Mouse (Mus musculus) kidney, embryonic 16.5 days (tissue): Measurements from ENCODE around the gene Atp1b1. TPM values are rescaled to one million over a fixed set of nuclear protein-coding genes. Genes with fewer than 3 reads are reported as not detected.

Source experiments
- ATAC-seq: fragments of 200-750 bp; cut with Nextera tagmentation; 2 replicates; pipeline ENCODE4 v1.8.0; 2017; ENCODE audit warnings: moderate TSS enrichment; ENCODE audit not compliant: low FRiP score, low TSS enrichment
- H3K27ac ChIP-seq: fragments of 300-500 bp; sonication (generic); 2 replicates; pipeline ENCODE4 v1.5.1; 2014; ENCODE audit warnings: low read length
- H3K27me3 ChIP-seq: fragments of 300-500 bp; sonication (generic); 2 replicates; pipeline ENCODE4 v1.6.1; 2014; ENCODE audit warnings: low read length, control low read depth, mixed read lengths; ENCODE audit not compliant: insufficient read depth
- H3K36me3 ChIP-seq: fragments of 300-500 bp; sonication (generic); 2 replicates; pipeline ENCODE4 v1.6.1; 2014; ENCODE audit warnings: low read length, control low read depth, mixed read lengths; ENCODE audit not compliant: insufficient read depth
- H3K4me1 ChIP-seq: fragments of 300-500 bp; sonication (generic); 2 replicates; pipeline ENCODE4 v1.6.1; 2014; ENCODE audit warnings: low read length, control low read depth, mixed read lengths; ENCODE audit not compliant: insufficient read depth
- H3K4me2 ChIP-seq: fragments of 300-500 bp; sonication (generic); replicated peaks from 2 replicates; pipeline ENCODE4 v1.6.1; 2014; ENCODE audit warnings: low read depth, low read length
- H3K4me3 ChIP-seq: fragments of 300-500 bp; sonication (generic); 2 replicates; pipeline ENCODE4 v1.5.1; 2014; ENCODE audit warnings: mild to moderate bottlenecking, low read length
- H3K9ac ChIP-seq: fragments of 300-500 bp; sonication (generic); replicated peaks from 2 replicates; pipeline ENCODE4 v1.6.1; 2014; ENCODE audit warnings: low read length
- H3K9me3 ChIP-seq: fragments of 300-500 bp; sonication (generic); 2 replicates; pipeline ENCODE4 v1.6.1; 2016; ENCODE audit warnings: low read length, control low read depth
- WGBS: fragments of 180-500 bp; shearing (Covaris S2); extraction: QIAGEN DNeasy Blood & Tissue Kit; methylation state at CpG from one replicate; pipeline ENCODE4 v1.1.7; 2014; 5-methylcytosine and 5-hydroxymethylcytosine counted together
- polyA plus RNA-seq: library from polyadenylated mRNA; unstranded; fragments of >200 nt; fragmentation: Nextera tagmentation; extraction: Ambion mirVana; gene quantifications from 2 replicates; pipeline ENCODE4 v1.2.1, GENCODE M21; 2015

Gene Atp1b1
- polyA plus RNA-seq, 1 experiment from 2014 or later: 240 TPM

DNA sequence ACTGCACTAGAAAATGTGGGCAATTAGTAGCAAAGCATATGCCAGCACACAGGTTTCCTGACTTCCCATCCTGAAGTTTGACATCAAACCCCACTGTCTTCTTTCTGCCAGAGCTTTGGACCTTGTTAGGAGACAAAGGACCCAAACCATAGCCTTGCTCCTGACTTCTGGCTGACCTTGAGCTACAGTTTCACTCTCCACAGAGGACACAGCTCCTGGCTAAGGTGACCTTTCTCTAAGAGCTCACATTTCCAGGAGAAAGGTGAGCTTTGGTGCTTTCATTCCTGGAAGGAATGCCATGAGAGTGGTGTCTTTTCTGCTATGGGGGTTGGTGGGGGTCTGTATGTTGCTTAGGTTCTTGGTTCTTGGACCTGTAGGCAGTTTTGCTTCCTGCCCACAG, 25.6 kb upstream of the Atp1b1 start:
- H3K4me3 ChIP-seq: no peak overlapping the region
- no peak overlapping the region for H3K27ac ChIP-seq
- no peak for ATAC-seq
- no peaks in the 10 kb centered on the region for H3K36me3 ChIP-seq
- no peak overlapping the region for H3K9ac ChIP-seq
- H3K4me2 ChIP-seq: no peak overlapping the region
- H3K4me1 ChIP-seq: no peaks in the 10 kb centered on the region
- no peaks in the 10 kb centered on the region for H3K27me3 ChIP-seq
- H3K9me3 ChIP-seq: no peaks in the 10 kb centered on the region

DNA sequence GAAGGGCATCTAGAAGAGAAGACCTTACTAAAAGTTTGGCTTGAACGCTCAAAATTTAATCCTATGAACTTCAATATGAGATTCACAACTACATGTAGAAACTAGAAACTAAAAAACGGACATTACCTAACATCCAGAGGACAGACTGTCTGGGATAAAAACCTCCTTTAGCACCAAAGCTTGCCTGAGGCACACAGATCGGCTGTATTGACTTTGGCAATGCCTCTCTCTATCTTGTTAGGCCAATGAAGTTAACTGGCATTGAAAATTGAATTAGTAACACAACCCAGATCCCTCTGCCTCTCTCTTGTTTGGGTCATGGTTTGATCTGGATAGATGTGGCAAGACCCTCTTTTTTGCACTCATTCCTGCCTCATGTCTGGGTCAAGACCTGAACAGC, 24.7 kb upstream of the Atp1b1 start:
- Histone ChIP-seq H3K9me3 (no peaks in the 10 kb centered on the region), H3K36me3 (no peaks in the 10 kb centered on the region), H3K4me2 (no peak overlapping the region), H3K27ac (no peak overlapping the region), H3K4me1 (no peaks in the 10 kb centered on the region), H3K27me3 (no peaks in the 10 kb centered on the region), H3K4me3 (no peak overlapping the region), H3K9ac (no peak overlapping the region)
- ATAC-seq: no peak
- WGBS: 91% methylated on average over 3 of the region's 3 CpGs

DNA sequence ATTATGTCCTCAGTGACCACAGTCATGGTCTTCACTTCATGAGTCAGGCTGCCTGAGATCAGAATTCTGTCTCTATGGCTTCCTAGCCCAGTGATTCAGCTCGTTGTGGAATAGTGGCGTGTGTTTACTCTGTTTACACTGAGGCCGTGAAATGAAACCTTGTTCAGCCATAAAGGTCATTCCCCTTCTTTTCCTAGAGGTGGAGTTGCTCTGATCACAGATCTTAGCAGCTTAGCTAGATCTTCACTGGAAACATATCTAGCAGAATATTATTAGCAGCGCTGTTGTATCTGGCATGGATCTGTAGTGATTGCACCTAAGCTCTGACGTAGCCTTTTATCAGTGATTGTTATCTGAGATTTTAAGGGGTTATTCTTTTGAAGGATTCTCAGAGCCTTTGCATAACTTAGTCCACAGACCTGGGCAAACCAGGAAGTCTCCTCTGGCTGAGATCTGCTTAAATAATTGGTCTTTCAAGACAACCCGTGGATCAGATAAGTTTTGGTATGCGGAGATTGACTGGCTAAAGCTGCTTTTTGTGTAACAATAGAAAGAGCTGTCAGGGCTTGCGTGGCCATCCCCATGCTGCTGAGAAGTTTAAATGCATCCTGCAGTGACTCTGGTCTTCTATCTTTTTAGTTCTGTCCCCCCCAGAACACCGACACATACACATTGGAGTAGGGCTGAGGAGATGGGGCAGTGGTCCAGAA, 23.6 kb upstream of the Atp1b1 start:
- Histone ChIP-seq H3K9ac (no peak overlapping the region), H3K4me1 (no peaks in the 10 kb centered on the region), H3K27ac (no peak overlapping the region), H3K36me3 (no peaks in the 10 kb centered on the region), H3K4me2 (no peak overlapping the region), H3K4me3 (no peak overlapping the region), H3K9me3 (no peaks in the 10 kb centered on the region), H3K27me3 (no peaks in the 10 kb centered on the region)
- 56% methylated on average over 9 of the region's 9 CpGs for WGBS
- no peak for ATAC-seq

DNA sequence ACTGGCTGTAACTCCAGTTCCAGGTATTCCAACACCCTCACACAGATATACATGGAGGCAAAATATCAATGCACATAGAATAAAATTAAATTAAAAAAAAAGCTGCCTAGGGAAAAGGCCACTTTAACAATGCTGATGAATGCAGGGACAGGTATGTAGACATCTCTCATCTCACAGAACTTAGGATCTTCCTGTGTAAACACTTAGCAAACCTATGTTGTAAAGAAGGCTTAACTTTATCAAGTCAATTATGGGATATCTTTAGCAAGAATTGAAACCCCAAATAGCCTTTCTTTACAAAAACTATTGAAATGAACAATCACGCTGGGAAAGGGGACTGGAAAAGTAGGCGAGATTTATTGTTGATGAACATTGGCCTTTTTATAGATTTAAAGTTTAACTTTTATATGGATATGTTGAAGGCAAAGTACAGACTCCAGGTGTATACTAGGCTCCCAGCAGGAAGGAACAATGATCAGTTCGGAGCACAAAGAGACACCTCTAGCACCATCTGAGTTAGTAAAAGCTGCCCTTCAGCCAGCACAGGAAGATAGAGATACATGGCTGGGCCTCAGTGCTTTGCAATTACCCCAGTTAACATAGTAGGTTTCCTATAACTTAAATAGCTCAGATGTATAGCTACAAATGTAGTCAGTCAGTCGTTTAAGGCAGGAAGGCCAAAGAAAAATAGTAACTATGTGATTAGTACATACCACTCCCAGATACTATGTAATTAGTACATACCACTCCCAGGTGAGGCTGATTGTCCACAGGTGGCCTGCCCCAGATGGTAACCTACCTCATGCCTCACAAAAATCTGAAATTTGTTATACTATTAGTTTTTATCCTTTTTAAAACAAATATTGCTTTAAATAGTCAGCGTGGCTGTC, 22.8 kb upstream of the Atp1b1 start:
- H3K4me2 ChIP-seq: no peak overlapping the region
- no peak for ATAC-seq
- 86% methylated on average over 5 of the region's 5 CpGs for WGBS
- H3K27me3 ChIP-seq: no peaks in the 10 kb centered on the region
- no peak overlapping the region for H3K4me3 ChIP-seq
- no peaks in the 10 kb centered on the region for H3K9me3 ChIP-seq
- no peak overlapping the region for H3K27ac ChIP-seq
- no peaks in the 10 kb centered on the region for H3K4me1 ChIP-seq
- H3K9ac ChIP-seq: no peak overlapping the region
- H3K36me3 ChIP-seq: no peaks in the 10 kb centered on the region

DNA sequence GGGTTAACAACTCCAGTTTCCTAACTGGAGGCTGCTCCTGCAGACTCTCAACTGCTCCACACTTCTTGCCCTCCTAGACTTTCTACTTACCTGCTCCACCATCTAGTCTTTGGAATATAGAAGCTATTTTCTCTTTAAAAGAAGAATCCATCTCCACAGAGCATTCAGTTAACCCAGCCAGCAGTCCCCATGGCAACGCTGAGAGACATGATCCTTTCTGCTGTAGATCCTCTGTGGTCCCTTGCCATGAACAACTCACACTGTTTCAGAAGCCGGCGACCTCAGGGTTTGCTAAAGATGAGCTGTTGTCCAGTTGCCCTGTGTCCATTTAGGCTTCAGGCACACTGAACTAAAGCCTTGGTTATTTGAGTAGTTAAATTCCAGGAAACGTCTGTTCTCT, 17.7 kb upstream of the Atp1b1 start:
- WGBS: 80% methylated on average over 4 of the region's 4 CpGs
- no peaks in the 10 kb centered on the region for H3K36me3 ChIP-seq
- H3K4me2 ChIP-seq: no peak overlapping the region
- no peak overlapping the region for H3K9ac ChIP-seq
- no peak overlapping the region for H3K27ac ChIP-seq
- no peaks in the 10 kb centered on the region for H3K9me3 ChIP-seq
- H3K4me1 ChIP-seq: no peaks in the 10 kb centered on the region
- no peak overlapping the region for H3K4me3 ChIP-seq
- no peak for ATAC-seq
- H3K27me3 ChIP-seq: no peaks in the 10 kb centered on the region

DNA sequence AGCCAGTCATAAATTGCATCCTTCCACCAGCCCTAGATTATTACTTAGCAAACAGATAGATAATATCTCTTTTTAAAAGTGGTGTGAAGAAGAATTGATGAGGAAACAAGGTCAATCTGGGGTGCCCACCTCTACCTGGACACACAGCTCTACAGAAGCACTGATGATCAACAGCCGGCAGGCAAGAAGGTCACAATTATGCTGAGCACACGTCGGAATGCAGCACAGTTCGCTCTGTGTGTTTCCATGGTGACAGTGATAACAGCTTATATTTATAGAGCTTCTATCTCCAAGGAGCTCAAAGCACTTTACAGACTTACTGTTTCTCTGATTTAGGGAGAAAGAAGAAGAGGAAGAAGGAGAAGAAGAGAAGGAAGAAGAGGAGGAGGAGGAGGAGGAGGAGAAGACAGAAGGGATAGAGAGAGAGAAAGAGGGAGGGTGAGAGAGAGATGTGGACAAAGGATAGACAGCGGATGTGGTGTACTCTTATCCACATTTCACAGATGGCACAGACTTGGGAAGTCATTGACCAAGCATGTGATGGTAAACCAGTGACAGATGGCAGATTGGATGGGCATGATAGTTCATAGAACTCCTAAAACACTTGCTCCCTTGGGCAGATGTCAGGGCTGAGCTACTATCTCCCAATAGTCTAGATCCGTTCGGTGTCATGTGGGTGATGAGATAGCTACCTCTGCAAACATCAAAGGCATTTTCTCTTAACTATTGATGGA, 16.8 kb upstream of the Atp1b1 start:
- no peak overlapping the region for H3K27ac ChIP-seq
- 65% methylated on average over 7 of the region's 7 CpGs for WGBS
- H3K4me2 ChIP-seq: no peak overlapping the region
- H3K9ac ChIP-seq: no peak overlapping the region
- no peaks in the 10 kb centered on the region for H3K36me3 ChIP-seq
- H3K9me3 ChIP-seq: no peaks in the 10 kb centered on the region
- no peak overlapping the region for H3K4me3 ChIP-seq
- no peaks in the 10 kb centered on the region for H3K4me1 ChIP-seq
- H3K27me3 ChIP-seq: no peaks in the 10 kb centered on the region
- no peak for ATAC-seq

DNA sequence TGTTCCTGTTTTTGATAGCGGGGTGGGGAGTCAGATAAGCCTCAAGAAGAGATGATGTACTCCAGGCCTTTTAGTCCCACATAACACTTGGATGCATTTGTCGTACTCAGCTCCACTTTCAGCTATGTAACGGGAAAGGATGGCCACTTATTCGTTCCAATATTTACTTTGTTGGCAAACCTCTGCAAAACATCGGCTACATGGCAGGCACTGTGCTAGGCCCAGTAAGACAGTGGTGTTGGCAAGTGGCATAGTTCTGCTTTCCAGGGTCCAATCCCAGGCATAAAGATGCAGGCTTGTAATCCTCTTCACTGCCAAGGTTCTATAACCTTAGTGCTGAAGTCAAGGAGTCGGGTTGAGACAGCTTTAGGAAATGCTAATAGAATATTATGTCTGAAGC, 16.2 kb upstream of the Atp1b1 start:
- H3K9me3 ChIP-seq: no peaks in the 10 kb centered on the region
- H3K27me3 ChIP-seq: no peaks in the 10 kb centered on the region
- H3K36me3 ChIP-seq: no peaks in the 10 kb centered on the region
- H3K4me2 ChIP-seq: no peak overlapping the region
- whole genome bisulfite sequencing: 87% methylated on average over 6 of the region's 6 CpGs
- no peak for ATAC-seq
- H3K9ac ChIP-seq: no peak overlapping the region
- H3K27ac ChIP-seq: no peak overlapping the region
- H3K4me3 ChIP-seq: no peak overlapping the region
- no peaks in the 10 kb centered on the region for H3K4me1 ChIP-seq

DNA sequence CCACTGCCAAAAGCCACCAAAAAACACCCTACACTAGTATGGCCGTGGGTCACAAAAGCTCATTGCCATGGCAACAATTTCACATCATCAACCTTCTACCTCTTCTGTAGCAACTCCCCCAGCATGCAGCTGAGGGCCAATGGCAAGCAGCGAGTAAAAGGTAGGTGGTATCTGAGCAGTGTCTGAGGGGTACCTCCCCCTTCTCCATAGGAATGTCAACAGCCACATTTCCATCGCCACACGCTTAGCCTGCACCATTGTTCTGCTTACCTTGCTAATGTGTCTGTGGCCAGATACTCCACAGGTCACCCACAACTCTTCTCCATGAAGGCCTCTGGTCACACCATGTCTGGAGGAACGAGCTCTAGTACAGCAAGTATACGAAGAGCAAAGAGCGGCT, 15.2 kb upstream of the Atp1b1 start:
- Histone ChIP-seq H3K36me3 (no peaks in the 10 kb centered on the region), H3K9ac (no peak overlapping the region), H3K4me1 (no peaks in the 10 kb centered on the region), H3K27me3 (no peaks in the 10 kb centered on the region), H3K4me2 (no peak overlapping the region), H3K4me3 (no peak overlapping the region), H3K9me3 (no peaks in the 10 kb centered on the region), H3K27ac (no peak overlapping the region)
- WGBS: 91% methylated on average over 7 of the region's 7 CpGs
- no peak for ATAC-seq

DNA sequence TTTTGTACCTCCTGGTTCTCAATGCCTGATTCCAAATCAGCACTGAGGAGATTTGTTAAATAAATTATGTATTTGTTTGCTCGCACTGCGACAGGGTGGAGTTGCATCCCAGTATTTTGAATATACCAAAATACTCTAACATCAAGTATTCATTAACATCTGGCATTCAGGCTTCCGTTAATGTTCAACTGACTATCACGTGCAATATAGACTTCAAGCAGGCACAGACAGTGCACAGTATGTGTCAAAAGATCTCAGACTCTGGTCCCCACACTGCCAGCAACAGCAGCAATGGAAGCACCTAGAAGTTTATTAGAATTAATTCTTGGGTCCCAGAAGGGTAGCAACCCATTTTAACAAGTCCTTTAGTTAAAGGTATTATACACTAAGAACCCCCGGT, 13.5 kb upstream of the Atp1b1 start:
- H3K27me3 ChIP-seq: no peaks in the 10 kb centered on the region
- no peak overlapping the region for H3K4me3 ChIP-seq
- WGBS: 82% methylated on average over 5 of the region's 5 CpGs
- H3K4me1 ChIP-seq: no peaks in the 10 kb centered on the region
- H3K9me3 ChIP-seq: no peaks in the 10 kb centered on the region
- H3K27ac ChIP-seq: no peak overlapping the region
- H3K9ac ChIP-seq: no peak overlapping the region
- H3K36me3 ChIP-seq: no peaks in the 10 kb centered on the region
- H3K4me2 ChIP-seq: no peak overlapping the region
- peak; percentile 77; the same call in 1 of the 2 replicates for ATAC-seq

DNA sequence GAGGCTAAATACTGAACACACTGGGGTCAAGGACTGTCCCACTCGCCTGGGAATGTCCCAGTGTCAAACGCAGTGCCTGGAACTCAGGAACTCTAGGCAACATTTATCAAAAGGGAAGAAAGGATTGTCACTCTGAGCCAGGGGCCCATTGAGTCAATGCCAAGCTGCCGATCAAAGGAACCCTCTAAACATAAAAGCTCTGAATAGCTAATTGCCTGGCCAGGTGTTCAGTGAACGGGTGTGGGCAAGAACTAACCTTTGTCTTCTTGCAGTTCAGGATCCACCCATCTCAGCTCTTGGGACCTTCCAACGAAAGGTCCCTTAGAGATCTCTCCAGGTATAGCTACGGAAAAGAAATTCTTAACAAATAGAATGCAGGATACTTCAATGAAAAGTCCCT, 12.8 kb upstream of the Atp1b1 start:
- no peak for ATAC-seq
- Histone ChIP-seq H3K9me3 (no peaks in the 10 kb centered on the region), H3K4me2 (no peak overlapping the region), H3K36me3 (no peaks in the 10 kb centered on the region), H3K27me3 (no peaks in the 10 kb centered on the region), H3K27ac (no peak overlapping the region), H3K4me3 (no peak overlapping the region), H3K9ac (no peak overlapping the region), H3K4me1 (no peaks in the 10 kb centered on the region)
- 58% methylated on average over 6 of the region's 6 CpGs for WGBS
